Mouse (Mus musculus): ENCODE measurements around the gene Wdr74.

DNA sequence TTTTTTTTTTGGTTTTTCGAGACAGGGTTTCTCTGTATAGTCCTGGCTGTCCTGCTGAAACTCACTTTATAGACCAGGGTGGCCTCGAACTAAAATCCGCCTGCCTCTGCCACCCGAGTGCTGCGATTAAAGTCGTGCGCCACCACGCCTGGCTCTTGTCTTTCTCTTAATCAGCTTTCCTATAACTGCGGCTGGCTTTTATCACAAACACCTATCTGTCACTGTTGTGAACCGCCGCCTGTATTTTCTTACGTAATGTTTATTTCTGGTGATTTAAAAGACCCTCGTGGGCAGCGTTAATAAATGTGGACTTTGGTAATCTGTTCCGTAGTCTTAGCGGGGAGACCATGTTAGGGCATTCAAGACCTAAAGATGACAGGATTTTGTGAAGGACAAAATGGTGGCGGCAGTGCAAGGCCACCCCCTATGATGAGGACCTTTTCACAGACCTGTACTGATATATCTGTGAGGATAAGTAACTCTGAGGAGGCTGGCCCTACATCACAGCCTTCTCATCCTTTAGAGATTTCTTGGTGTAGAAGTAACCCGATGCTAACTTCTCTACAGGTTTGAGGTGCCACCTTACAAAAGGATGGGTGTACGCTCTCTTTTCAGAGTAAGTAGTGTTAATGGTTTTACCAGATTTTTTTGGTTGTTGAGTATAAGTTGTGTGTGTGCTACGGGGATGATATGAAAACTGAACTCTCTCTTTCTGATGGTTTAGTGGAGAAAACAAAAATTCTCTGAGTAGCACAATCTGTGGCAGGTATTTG is 11.9 kb upstream of the Wdr74 start:
- TF ChIP-seq POLR2A (IDR thresholded peaks at IDR 0.05; ENCODE audit: extremely low read depth, insufficient read depth, low read length) (no peak), CTCF (IDR thresholded peaks at IDR 0.05; ENCODE audit: extremely low read depth, insufficient read depth, low read length) (no peak)
